Mouse (Mus musculus) lung, postnatal 0 days (tissue): Measurements from ENCODE around the gene Rai1.

Experiments
- CTCF ChIP-seq: IDR thresholded peaks from 2 replicates; pipeline ENCODE4 v1.5.1; 2016; ENCODE audit warnings: antibody characterized with exemption, mild to moderate bottlenecking
- EP300 ChIP-seq: IDR thresholded peaks from 2 replicates; pipeline ENCODE4 v1.6.1; 2016; ENCODE audit warnings: antibody characterized with exemption, mild to moderate bottlenecking, control low read depth

GRCm38 (mm10) chr11:60130516-60130915 is 25.7 kb downstream of the Rai1 start:
- TF ChIP-seq CTCF (no peak), EP300 (no peak)
